Mouse (Mus musculus) intestine, embryonic 16.5 days (tissue): ENCODE measurements at regions not wholly inside any gene's neighbourhood (a gene's known extent, or its start where the extent isn't known, plus 50 kb on each side); places are given as distances from the start of the nearest gene placed in this dataset.

Source experiments
- ATAC-seq: fragments of 200-750 bp; cut with Nextera tagmentation; 2 replicates; pipeline ENCODE4 v1.8.0; 2017; ENCODE audit warnings: moderate TSS enrichment, moderate library complexity
- H3K27ac ChIP-seq: fragments of 300-500 bp; sonication (generic); 2 replicates; pipeline ENCODE4 v1.5.1; 2014; ENCODE audit warnings: mild to moderate bottlenecking, low read length
- H3K27me3 ChIP-seq: fragments of 300-500 bp; sonication (generic); replicated peaks from 2 replicates; pipeline ENCODE4 v1.6.1; 2014; ENCODE audit warnings: low read length, control low read depth, mixed read lengths; ENCODE audit not compliant: control insufficient read depth, insufficient read depth
- H3K36me3 ChIP-seq: fragments of 300-500 bp; sonication (generic); 2 replicates; pipeline ENCODE4 v1.6.1; 2014; ENCODE audit warnings: low read length, control low read depth; ENCODE audit not compliant: control insufficient read depth, insufficient read depth
- H3K4me1 ChIP-seq: fragments of 300-500 bp; sonication (generic); 2 replicates; pipeline ENCODE4 v1.6.1; 2014; ENCODE audit warnings: low read length, control low read depth, mixed read lengths; ENCODE audit not compliant: control insufficient read depth, insufficient read depth
- H3K4me2 ChIP-seq: fragments of 300-500 bp; sonication (generic); 2 replicates; pipeline ENCODE4 v1.6.1; 2014; ENCODE audit warnings: low read depth, low read length, control low read depth
- H3K4me3 ChIP-seq: fragments of 300-500 bp; sonication (generic); 2 replicates; pipeline ENCODE4 v1.5.1; 2014; ENCODE audit warnings: mild to moderate bottlenecking, low read length
- H3K9ac ChIP-seq: fragments of 300-500 bp; sonication (generic); 2 replicates; pipeline ENCODE4 v1.6.1; 2014; ENCODE audit warnings: low read depth, low read length
- H3K9me3 ChIP-seq: fragments of 300-500 bp; sonication (generic); 2 replicates; pipeline ENCODE4 v1.6.1; 2016; ENCODE audit warnings: low read length, control low read depth; ENCODE audit not compliant: control insufficient read depth
- WGBS: fragments of 180-500 bp; shearing (Covaris S2); extraction: QIAGEN DNeasy Blood & Tissue Kit; methylation state at CpG from one replicate; pipeline ENCODE4 v1.1.7; 2014; 5-methylcytosine and 5-hydroxymethylcytosine counted together

- 53% methylated on average over 1 of the region's 1 CpGs for WGBS
- H3K9me3 ChIP-seq, result no peaks in the 10 kb centered on the region
- no peak for ATAC-seq
Observed at GRCm38 (mm10) chr2:12026220-12026619, 248.5 kb downstream of the Ankrd16 start.

GRCm38 (mm10) chr2:12033518-12034322 lies 256.0 kb downstream of the Ankrd16 start:
- no peaks in the 10 kb centered on the region for H3K36me3 ChIP-seq
- H3K4me1 ChIP-seq, result no peaks in the 10 kb centered on the region; the same call in 1 of the 2 replicates
- WGBS, result 52% methylated on average over 11 of the region's 11 CpGs
- ATAC-seq, result peak; percentile 71; the same call in 1 of the 2 replicates
- H3K27ac ChIP-seq, result peak overlapping the region; percentile 47
- no peak overlapping the region for H3K4me2 ChIP-seq
- no peaks in the 10 kb centered on the region for H3K27me3 ChIP-seq
- H3K9me3 ChIP-seq, result no peaks in the 10 kb centered on the region
- no peak overlapping the region for H3K4me3 ChIP-seq
- no peak overlapping the region for H3K9ac ChIP-seq

More at GRCm38 (mm10) chr2:12026220-12026619, 248.5 kb downstream of the Ankrd16 start:
- Histone ChIP-seq H3K36me3 (no peaks in the 10 kb centered on the region), H3K27me3 (no peaks in the 10 kb centered on the region), H3K4me3 (no peak overlapping the region), H3K27ac (no peak overlapping the region), H3K4me1 (peaks cover 8% of the 10 kb centered on the region; the same call in 1 of the 2 replicates), H3K9ac (no peak overlapping the region), H3K4me2 (no peak overlapping the region)

- 56% methylated on average over 8 of the region's 8 CpGs for WGBS
- Histone ChIP-seq H3K4me1 (no peaks in the 10 kb centered on the region; the same call in 1 of the 2 replicates), H3K9me3 (no peaks in the 10 kb centered on the region), H3K4me3 (no peak overlapping the region), H3K9ac (no peak overlapping the region), H3K36me3 (no peaks in the 10 kb centered on the region), H3K4me2 (no peak overlapping the region), H3K27me3 (no peaks in the 10 kb centered on the region), H3K27ac (peak overlapping the region; percentile 37)
- ATAC-seq, result peak; percentile 44; the same call in 1 of the 2 replicates
Observed at GRCm38 (mm10) chr2:12034323-12034585, 256.6 kb downstream of the Ankrd16 start.

GRCm38 (mm10) chr2:12049386-12049785 lies 252.3 kb downstream of the Itga8 start:
- Histone ChIP-seq H3K9me3 (no peaks in the 10 kb centered on the region), H3K4me3 (no peak overlapping the region), H3K9ac (no peak overlapping the region), H3K36me3 (no peaks in the 10 kb centered on the region), H3K27me3 (no peaks in the 10 kb centered on the region), H3K27ac (no peak overlapping the region), H3K4me1 (0 out of 2 replicates have a peak, but pooled peaks cover 4% of the 10 kb centered on the region), H3K4me2 (no peak overlapping the region)
- ATAC-seq, result no peak
- 79% methylated on average over 7 of the region's 7 CpGs for WGBS

- no peak for ATAC-seq
- Histone ChIP-seq H3K27ac (no peak overlapping the region), H3K4me1 (0 out of 2 replicates have a peak, but pooled peaks cover 4% of the 10 kb centered on the region), H3K9me3 (no peaks in the 10 kb centered on the region), H3K27me3 (no peaks in the 10 kb centered on the region), H3K36me3 (no peaks in the 10 kb centered on the region), H3K4me2 (no peak overlapping the region), H3K9ac (no peak overlapping the region), H3K4me3 (no peak overlapping the region)
Observed at GRCm38 (mm10) chr2:12049972-12050371, 251.8 kb downstream of the Itga8 start.

- WGBS, result 45% methylated on average over 8 of the region's 8 CpGs
- no peak overlapping the region for H3K9ac ChIP-seq
- H3K27me3 ChIP-seq, result no peaks in the 10 kb centered on the region
- peak overlapping the region; percentile 64 for H3K27ac ChIP-seq
- no peak overlapping the region for H3K4me2 ChIP-seq
- H3K4me1 ChIP-seq, result 0 out of 2 replicates have a peak, but pooled peaks cover 4% of the 10 kb centered on the region
- no peak for ATAC-seq
- no peak overlapping the region for H3K4me3 ChIP-seq
- H3K9me3 ChIP-seq, result no peaks in the 10 kb centered on the region
- no peaks in the 10 kb centered on the region for H3K36me3 ChIP-seq
Observed at GRCm38 (mm10) chr2:12053404-12054164, 248.1 kb downstream of the Itga8 start.

GRCm38 (mm10) chr2:12054165-12054500 lies 247.6 kb downstream of the Itga8 start:
- no peak for ATAC-seq
- Histone ChIP-seq H3K9me3 (no peaks in the 10 kb centered on the region), H3K27me3 (no peaks in the 10 kb centered on the region), H3K4me1 (0 out of 2 replicates have a peak, but pooled peaks cover 4% of the 10 kb centered on the region), H3K4me3 (no peak overlapping the region), H3K36me3 (no peaks in the 10 kb centered on the region), H3K9ac (no peak overlapping the region), H3K27ac (no peak overlapping the region), H3K4me2 (no peak overlapping the region)
- WGBS, result 42% methylated on average over 3 of the region's 3 CpGs
